Mouse (Mus musculus): ENCODE measurements at regions not wholly inside any gene's neighbourhood (a gene's known extent, or its start where the extent isn't known, plus 50 kb on each side); places are given as distances from the start of the nearest gene placed in this dataset.
A peak's percentile ranks its signal among the peaks of the same experiment; 100 is the strongest.

DNA sequence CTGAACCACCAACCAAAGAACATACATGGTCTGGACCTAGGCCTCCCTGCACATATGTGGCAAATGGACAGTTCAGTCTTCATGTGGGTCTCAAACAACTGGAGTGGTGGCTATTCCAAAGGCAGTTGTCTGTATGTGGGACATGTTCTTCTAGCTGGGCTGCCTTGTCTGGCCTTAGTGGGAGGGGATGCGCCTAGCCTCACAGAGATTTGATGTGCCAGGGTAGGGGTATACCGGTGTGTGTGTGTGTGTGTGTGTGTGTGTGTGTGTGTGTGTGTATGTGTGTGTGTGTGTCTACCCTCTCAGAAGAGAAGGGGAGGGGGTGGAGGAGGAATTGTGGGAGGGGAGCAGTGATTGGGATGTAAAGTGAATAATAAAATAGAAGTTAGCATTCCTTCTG, 344.0 kb downstream of the Dhx35 start:
- DNase-seq (ENCODE audit: low spot score), result no peak

DNA sequence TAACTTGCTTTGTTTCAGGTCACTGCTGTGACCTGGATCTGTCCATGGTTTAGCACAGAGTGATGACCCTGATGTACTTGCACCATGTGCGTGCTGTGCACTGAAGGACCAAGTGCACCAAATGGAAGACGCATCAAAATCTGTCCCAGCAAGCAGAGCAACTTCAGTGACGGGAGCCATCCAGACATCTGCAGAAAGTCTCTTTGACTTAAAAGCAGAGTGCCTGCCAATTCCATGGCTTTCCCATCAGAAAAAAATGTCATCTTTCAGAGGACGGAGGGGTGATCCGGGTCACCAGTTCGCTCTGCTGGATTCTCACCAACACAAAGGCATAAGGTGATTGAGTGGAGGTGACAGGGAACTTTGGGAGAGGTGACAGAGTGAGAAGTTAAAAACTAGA, 351.4 kb downstream of the Dhx35 start:
- DNase-seq (ENCODE audit: low spot score), result no peak

DNA sequence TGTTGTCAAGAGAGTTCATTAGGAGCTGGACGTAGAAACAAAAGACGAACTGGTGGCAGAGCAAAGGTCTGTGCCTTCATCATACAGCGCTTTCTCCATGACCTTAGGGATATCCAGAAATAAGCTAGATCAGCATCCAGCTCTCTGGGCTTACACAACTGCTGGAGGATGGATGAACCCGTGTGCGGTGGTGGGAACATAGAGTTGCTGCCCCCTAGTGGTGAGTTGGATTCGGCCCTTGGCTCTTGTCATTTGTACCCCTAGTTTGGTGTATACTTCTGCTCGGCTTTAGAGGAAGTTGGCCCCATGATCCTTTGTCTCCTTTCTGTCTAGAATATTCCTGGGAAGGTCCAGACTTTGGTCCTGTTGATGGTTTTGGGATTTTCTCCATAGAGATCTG, 369.4 kb downstream of the Dhx35 start:
- DNase-seq (ENCODE audit: low spot score), result peak; percentile 48

DNA sequence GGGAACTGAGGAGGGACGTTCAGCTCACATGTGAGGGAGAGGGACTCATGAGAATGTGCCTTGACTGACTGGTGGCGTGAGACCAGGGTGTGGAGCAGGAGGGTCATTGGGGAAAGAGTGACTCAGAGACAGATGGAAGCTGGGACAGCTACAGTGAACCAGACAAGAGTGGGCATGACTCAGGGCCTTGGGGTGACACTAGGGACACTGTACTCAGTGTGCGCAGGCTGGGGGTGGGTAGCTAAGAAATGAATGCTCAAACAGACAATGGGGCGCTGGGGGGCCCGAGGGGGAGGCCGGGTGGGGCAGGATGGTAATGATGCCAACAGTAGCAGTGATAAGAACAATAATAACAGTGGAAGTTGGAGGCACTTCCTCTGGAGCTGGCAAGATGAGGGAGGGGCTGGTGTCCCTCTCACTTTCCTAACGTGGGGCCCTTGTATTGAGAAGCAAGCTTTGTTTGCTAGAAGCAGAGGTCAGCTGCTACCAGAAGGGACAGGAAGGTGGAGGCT, 374.0 kb downstream of the Dhx35 start:
- peak; percentile 5 for DNase-seq (ENCODE audit: low spot score)

DNA sequence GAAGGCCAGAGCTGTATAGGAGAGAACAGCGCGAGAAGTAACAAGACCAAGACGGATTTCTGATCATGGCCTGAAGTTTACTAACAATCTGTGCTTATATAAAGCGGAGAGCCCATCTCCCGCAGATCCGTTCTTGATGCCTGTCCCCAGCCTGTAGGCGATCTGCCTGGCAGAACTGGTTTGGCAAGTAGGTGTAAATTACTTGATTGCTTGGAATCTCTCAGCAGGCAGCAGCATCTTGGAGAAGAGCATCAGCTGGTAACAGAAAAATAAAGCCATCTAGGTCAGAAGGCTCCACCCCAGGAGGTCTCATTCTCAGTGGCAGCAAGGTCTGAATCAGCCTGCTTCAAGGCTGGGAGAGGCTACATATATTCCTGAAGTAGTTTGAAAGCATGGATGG, 401.5 kb downstream of the Dhx35 start:
- DNase-seq (ENCODE audit: low spot score), result no peak

DNA sequence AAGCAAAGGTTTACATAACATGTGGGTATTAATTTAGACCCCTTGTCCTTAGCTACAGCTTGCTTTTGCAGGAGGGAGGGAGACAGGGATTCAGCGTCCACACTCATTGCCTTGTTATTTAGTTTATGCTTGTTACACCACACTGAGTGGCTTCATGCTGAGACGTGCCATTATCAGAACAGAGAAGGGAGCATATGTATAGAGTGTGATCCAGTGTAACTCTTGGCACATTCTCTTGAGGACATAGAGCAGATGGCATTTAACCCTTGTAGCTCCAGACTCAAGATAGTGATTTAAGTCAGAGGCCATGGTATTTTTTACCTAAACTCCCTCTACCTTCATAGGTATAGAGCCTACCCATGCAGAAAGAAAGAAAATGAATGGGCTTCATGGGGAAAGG, 437.7 kb downstream of the Dhx35 start:
- DNase-seq (ENCODE audit: low spot score), result no peak

DNA sequence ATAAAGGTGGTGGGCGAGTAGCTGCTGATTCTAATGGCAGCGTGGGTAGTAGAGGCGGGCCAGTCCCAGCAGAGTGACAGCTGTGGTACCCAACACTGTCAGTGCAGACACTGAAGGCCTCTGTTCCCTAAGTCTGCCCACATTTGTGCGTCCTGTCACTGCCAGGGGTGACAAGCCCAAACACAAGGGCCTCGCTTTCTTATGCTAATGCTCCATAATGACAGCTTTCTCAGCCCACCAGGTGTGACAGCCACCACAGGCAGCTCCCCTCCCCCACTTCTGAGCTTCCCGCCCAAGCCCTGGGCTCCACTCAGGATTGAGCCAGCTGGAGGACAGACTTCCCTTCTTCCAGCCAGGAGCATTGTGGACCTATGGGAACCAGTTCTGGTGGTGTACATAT, 440.4 kb downstream of the Dhx35 start:
- DNase-seq (ENCODE audit: low spot score), result no peak

DNA sequence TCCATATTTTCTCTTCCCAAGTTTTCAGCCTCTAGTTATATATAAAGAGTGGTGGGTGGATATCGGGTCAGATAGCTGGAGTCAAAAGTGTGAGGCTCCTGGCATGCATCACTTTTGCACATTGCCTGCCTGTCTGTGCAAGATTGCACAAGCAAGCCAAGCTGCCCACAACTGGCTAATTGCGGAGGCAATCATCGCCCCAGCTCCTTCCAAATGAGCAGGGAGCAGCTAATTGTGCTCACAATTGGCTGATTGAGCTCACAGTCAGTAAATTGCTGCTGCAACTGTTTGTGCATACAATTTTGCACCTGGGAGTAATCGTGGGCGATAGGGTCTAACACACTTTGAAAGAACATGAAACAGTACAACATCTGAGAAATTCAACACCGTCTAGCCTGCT, 455.5 kb downstream of the Dhx35 start:
- no peak for DNase-seq (ENCODE audit: low spot score)

DNA sequence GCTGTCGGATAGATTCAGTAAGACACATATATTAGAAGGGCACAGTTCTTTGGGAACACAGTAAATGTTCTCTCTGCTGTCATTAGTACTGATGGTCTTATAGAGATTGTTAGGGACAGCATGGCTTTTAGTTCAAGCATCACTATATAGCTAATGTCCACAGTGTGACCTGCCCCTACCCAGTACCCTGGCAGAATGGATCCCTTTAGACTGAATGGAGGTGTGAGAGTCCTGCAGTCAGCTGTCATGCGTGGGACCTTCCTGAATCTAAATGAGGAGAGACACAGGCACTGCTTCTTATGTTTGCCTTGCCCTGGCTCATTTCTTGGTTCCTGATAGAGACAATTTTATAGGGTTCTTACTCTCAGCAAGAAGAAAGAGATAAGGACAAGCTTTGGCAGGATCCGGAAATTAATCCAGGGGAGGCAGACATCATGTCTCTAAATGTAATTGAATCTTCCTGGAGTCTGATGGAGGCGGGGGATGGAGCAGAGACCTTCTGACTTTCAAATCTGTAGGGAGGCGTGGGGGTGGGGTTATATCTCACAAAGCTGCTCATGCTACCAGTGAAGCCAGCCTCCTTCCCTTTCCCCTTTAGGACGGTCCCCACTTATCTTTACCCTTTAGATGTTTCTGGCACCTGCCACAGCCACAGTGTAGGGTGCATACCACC, 456.5 kb downstream of the Dhx35 start:
- no peak for DNase-seq (ENCODE audit: low spot score)

DNA sequence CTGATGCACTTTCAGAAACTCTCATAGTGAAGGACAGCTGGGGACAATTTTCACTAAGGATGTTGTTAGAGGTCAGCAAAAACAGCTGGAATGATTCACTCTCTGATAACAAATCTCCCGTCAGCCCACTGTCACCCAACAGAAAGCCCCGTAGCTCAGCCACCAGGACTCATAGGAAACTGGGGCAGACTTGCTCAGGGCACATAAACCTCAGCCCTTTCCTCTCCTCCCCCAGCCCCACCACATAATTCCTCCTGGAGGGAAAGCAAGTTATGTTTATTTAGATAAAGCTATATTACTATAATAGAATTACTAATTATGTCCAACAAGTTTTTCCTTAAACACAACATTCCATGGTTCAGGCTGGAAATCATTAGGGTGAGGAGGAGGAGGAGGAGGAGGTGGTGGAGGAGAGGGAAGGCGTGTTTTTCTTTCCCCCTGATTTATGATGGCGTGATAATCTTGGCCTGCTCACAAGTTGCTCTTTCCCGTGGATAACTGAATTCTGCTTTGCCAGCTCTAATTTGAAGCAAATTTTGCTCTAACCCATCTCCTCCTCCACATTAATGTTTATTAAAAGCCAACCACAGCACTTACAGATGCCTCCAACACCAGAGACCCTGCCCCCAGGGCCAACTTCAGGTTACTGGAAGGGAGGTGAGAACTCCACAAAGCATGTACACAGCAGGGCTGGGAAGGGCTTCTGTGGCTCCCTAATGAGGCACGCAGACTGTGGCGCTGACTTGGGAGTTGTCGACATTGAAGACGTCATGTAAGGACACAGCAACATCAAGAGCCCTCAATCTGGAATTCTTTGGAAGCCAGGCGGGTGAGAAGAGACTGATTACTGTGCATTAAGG, 475.8 kb downstream of the Dhx35 start:
- no peak for DNase-seq (ENCODE audit: low spot score)

DNA sequence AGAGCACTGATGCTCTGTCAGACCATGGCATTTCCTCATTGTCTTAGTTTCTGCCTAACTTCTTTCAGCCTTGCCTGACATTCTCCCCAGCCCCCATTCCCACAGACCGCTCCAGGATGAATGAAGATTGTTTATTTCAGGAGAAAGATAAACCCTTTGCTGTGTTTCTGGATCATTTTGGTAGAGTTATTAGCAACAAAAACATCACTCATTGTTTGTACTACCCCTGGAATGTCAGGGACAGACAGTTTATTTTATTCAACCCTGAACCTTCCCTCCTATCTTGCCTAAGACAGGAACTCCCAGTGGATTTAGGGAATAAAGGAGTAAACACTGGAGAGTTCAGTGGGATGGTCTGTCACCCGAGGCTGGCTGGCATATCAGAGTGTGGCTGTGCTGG, 484.3 kb downstream of the Dhx35 start:
- DNase-seq (ENCODE audit: low spot score), result no peak

DNA sequence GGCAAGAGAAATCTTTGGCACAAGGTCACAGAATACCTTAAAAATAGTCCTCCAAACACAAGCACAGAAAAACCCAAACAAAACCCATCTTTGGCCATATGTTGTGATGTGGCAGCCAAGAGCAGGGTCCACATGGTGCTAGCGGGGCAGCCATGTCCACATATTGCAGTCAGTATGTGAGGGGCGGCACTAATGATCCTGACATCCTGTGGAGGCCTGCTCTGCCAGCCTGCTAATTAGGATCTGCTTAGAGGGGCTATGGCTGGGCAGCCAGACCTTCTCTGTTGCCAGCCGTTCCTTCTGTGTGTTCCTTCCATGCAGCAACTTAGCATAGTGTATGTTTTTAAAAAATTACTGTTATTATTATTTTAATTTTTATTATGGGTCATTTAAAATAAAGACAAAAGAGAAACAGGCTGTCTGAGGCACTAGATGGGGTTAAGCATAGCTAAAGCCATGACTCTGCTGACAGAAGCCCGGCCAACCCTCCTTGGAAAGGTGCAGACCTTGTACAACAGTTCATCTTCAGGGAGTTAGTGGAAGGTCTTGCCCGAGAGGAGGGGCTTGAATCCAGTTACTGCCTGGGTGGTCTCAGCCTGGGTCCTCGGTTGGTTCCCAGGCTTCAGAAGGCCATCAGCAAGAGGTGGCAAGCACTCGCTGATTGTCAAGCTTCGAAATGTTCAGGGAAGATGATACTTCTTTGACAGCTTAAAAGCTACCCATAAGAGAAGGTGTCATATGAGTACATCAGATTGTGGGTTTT, 487.1 kb downstream of the Dhx35 start:
- no peak for DNase-seq (ENCODE audit: low spot score)

DNA sequence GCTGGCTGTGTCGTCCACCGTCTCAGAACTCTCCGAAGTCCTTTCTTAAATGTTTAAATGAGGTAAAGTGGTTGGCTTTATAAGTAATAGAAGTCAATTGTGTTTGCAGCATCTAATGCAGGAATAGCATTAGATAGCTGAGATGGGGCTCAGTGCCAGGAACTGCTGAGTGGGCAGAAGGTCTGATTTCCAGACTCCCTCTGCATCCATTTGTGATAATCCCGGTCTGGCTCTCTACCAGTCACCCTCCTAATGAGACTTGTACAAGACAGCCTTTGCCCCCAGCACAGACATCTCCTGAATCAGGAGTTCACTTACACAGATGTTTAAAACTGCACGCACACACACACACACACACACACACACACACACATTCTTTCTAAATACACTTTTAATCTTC, 489.5 kb downstream of the Dhx35 start:
- DNase-seq (ENCODE audit: low spot score), result no peak

DNA sequence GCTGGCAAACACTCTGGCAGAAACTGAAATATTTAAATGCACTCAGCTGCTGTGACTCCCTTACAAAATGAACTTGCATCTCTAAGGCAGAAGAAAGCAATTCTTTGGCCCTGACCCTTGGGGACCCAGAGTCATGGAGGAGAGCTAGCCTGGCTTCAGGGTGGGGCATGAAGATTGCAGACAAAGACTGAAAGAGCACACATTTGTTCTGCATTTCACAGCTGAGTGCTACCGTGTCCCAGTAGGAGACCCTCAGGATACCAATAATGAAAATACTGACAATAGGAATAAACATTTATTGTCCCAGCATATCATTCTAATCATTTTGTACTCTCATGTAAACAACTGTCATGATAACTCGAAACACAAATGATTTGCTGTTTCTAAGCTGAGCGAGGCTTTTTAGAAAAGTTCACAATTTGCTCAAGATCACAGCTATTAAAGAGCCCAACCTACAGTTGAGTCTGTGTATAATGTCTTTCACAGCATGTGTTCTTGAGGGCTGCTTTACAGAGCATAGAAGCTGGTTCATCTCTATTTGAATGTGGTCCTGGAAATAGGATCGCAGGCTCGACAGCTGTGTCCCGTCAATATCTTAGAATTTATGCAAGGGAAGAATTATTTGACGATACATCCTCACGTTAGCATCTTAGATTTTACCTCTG, 490.1 kb downstream of the Dhx35 start:
- no peak for DNase-seq (ENCODE audit: low spot score)

DNA sequence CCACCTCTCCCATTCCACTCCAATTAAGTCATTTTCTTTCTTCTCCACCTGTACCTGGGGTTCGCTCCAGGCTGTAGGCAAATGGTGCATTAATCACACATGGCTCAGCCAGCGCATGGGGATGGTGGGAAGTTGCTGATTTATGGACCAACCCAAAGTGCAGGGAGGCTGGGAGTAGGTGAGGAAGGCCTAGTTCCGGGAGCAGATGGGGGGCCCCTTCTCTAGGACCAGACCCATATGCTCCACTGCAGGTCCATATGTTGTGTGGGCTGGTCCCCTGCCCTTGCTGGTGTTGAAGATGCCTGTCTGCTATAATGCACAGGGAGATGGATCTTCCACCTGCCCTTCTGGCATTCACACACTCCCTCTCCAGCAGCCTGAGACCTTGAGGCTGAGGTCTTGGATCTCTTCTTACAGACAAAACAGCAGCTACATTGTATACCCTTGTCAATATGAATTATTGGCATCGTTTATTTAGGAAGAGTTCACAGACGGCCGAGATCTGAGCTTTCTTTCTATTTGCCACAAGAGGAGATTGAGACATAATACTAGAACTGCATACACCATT, 493.5 kb downstream of the Dhx35 start:
- DNase-seq (ENCODE audit: low spot score), result no peak

DNA sequence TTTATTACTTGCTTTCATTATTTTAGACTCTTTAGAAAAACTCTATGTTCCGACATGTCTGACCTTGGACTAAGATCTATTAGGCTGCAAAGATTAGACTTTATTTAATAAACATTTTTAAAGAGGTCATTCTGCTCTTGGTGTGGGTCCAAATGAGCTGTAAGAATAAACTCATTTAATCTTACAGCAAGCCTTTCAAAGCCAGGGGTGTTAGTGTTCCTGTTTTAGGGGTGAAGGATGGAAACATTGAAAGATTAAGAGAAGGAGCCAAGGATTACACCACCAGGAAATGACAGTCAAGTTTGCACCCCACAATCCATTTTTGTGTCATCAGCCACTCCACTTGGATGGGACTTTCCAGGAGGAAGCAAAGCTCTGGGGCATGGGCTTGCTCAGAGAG, 495.5 kb downstream of the Dhx35 start:
- DNase-seq (ENCODE audit: low spot score), result no peak

DNA sequence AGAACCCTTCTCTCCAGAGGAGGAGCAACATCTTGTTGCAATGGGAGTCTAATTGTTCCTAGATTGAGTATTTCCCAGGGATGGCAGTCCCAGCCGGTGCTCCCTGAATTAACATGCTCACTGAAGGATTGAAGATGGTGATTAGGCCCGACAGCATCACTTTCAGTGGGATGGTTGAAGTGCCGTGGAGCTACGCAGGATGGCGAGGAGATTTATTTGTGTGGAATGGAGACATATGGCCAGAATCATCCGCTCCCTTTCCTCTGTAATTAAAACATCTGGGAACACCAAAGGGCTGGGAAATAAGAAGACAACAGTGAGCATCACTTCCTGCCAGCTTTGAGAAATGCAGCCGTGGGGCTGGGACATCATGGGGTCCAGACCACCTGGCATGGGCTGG, 512.4 kb downstream of the Dhx35 start:
- no peak for DNase-seq (ENCODE audit: low spot score)

DNA sequence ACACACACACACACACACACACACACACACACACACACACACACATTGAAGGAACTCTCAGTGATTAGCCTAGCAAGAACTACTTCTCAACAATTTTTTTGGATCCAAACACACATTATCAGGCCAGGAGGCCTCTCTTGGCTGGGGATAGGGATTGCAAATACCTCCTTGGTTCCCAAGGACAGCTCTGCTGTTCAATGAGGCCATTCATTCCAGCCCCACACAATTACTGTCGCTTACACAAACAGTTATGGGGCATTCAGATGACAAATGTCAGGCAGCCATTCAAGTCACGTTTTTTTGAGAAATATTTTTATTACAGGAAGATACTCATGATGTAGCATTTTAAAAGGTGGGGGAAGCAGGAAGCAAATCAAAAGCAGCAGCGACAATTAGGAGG, 540.1 kb downstream of the Dhx35 start:
- peak; percentile 9 for DNase-seq (ENCODE audit: low spot score)

DNA sequence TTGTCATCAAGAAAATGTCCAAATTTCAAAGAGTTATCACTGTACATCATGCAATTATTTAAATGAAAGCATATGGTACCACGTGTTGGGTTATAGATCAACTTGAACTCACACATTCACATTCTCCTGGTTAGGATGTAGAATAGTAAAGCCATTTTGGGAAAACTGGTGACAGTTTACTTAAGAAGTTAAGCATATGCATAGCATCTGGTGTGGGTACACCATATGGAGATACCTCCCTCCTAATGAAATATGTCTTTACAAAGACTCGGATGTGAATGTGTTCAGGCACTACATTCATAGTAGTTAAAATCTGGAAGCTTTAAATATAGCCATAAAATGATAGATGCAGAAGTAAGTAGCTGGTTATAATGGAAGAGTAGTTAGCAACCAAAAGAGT, 542.0 kb downstream of the Dhx35 start:
- no peak for DNase-seq (ENCODE audit: low spot score)

DNA sequence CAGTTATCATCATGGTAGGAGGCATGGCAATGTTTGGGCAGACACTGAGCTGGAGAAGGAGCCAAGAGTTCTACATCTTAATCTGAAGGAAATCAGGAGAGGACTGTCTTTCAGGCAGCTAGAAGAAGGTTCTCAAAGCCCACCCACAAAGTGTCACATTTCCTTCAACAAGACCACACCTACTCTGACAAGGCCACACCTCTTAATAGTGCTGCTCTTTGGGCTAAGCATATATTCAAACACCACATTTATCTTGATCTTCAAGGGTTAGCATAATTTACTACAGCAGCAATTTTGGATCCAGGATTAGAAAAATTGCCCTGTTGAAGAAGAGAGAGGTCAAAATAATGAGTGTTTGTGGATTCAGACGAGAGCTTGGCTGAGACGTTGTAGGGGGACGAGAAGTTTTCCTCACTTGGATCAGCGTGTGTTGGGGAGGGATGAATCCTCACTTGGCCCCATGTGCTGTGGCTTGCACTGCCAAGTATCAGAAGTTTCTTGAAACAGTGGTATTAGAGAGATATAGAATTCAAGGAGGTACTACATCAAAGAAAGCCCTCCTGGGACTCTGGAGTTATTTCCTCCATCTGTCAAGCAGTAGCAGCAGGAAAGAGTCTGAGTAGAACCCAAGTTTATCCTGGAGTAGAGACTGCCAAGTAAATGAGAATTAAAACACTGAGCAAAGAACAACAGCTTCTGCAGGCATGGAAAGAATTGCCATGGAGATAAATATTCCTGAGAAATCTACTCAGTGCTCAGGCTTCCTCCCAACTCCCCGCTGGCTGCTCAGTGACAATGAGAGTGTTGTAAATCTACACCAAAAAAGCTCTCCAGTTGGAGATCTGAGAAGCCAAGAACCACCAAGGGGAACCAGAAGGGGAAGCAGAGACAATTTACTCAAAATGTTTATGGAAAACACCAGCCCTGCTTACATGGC, 549.3 kb downstream of the Dhx35 start:
- DNase-seq (ENCODE audit: low spot score), result peak; percentile 9
